Mouse (Mus musculus) megakaryocyte, embryonic 14.5 days (primary cell): ENCODE results near the gene Btbd35f2. TPM values are rescaled to one million over a fixed set of nuclear protein-coding genes. Genes with fewer than 3 reads are reported as not detected.
"Not testable (repeated sequence)": the region's sequence is repeated elsewhere in the genome, so short reads cannot be mapped to it uniquely, and the experiment has no call there.

Experiments
- H3K27me3 ChIP-seq: replicated peaks from 2 replicates; pipeline ENCODE3; 2012; ENCODE audit warnings: inconsistent platforms
- H3K36me3 ChIP-seq: replicated peaks from 2 replicates; pipeline ENCODE3; 2012; ENCODE audit warnings: low read length, inconsistent platforms, mixed read lengths
- H3K4me1 ChIP-seq: 2 replicates; pipeline ENCODE4 v1.6.1; 2012; ENCODE audit warnings: inconsistent platforms
- H3K4me3 ChIP-seq: replicated peaks from 2 replicates; pipeline ENCODE3; 2012; ENCODE audit warnings: moderate library complexity, mild to moderate bottlenecking, inconsistent platforms
- H3K9me3 ChIP-seq: 2 replicates; pipeline ENCODE4 v1.6.1; 2012; ENCODE audit warnings: inconsistent platforms
- polyA plus RNA-seq: library from polyadenylated mRNA; stranded (reverse); fragments of >175 nt; gene quantifications from 2 replicates; pipeline ENCODE4 v1.2.3, GENCODE M21; 2012; ENCODE audit warnings: low replicate concordance; ENCODE audit not compliant: insufficient read depth

The Btbd35f2 gene
- polyA plus RNA-seq = not detected in 2 replicates

GRCm38 (mm10) chrX:32278094-32278493, at the start of gene Btbd35f2:
Gene Btbd35f2, plus strand, starts transcription at chrX:32278394.
- H3K4me3 ChIP-seq, H3K4me1 ChIP-seq, H3K36me3 ChIP-seq, H3K27me3 ChIP-seq, H3K9me3 ChIP-seq: not testable (repeated sequence)

Other genes with a start within 250 kb of the Btbd35f2 start
- gene Btbd35f22, start 230.6 kb upstream of the Btbd35f2 start, polyA plus RNA-seq = not detected in 2 replicates